Mouse (Mus musculus) G1E (cell line): Measurements from ENCODE around the gene Ptpn13.

Experiments used
- CTCF ChIP-seq: IDR thresholded peaks from 2 replicates; pipeline ENCODE4 v1.5.1; 2012; ENCODE audit warnings: low read depth, low read length, inconsistent platforms, mixed read lengths
- GATA2 ChIP-seq: IDR thresholded peaks from 2 replicates; pipeline ENCODE4 v1.6.1; 2012; ENCODE audit warnings: low read depth, low read length, inconsistent platforms, borderline replicate concordance

GRCm38 (mm10) chr5:103560546-103560945, 135.6 kb downstream of the Ptpn13 start:
- TF ChIP-seq CTCF (no peak), GATA2 (no peak)
